Mouse (Mus musculus) kidney, postnatal 0 days (tissue): ENCODE results near the gene Mrfap1. TPM values are rescaled to one million over a fixed set of nuclear protein-coding genes. Genes with fewer than 3 reads are reported as not detected.
A peak's percentile ranks its signal among the peaks of the same experiment; 100 is the strongest.

Source experiments
- ATAC-seq: fragments of 200-750 bp; cut with Nextera tagmentation; replicated peaks from 2 replicates; pipeline ENCODE4 v1.8.0; 2017; ENCODE audit warnings: low read depth, moderate number of reproducible peaks, moderate TSS enrichment, moderate library complexity; ENCODE audit not compliant: low FRiP score
- DNase-seq: peaks from one replicate; pipeline ENCODE4 v3.0.0-alpha.2; 2016; ENCODE audit warnings: low spot score
- H3K27ac ChIP-seq: fragments of 300-500 bp; sonication (generic); 2 replicates; pipeline ENCODE4 v1.5.1; 2014; ENCODE audit warnings: mild to moderate bottlenecking
- H3K27me3 ChIP-seq: fragments of 300-500 bp; sonication (generic); 2 replicates; pipeline ENCODE4 v1.6.1; 2014; ENCODE audit warnings: low read length, mixed read lengths; ENCODE audit not compliant: insufficient read depth
- H3K36me3 ChIP-seq: fragments of 300-500 bp; sonication (generic); 2 replicates; pipeline ENCODE4 v1.6.1; 2014; ENCODE audit warnings: low read length, mixed read lengths; ENCODE audit not compliant: insufficient read depth
- H3K4me1 ChIP-seq: fragments of 300-500 bp; sonication (generic); replicated peaks from 2 replicates; pipeline ENCODE4 v1.6.1; 2014; ENCODE audit warnings: antibody characterized with exemption, low read length, mixed read lengths; ENCODE audit not compliant: insufficient read depth
- H3K4me2 ChIP-seq: fragments of 300-500 bp; sonication (generic); 2 replicates; pipeline ENCODE4 v1.6.1; 2014; ENCODE audit warnings: mild to moderate bottlenecking, low read length, moderate library complexity, mixed read lengths
- H3K4me3 ChIP-seq: fragments of 300-500 bp; sonication (generic); replicated peaks from 2 replicates; pipeline ENCODE4 v1.5.1; 2014; ENCODE audit warnings: low read depth, low read length
- H3K9ac ChIP-seq: fragments of 300-500 bp; sonication (generic); 2 replicates; pipeline ENCODE4 v1.6.1; 2014; ENCODE audit warnings: low read depth, low read length
- H3K9me3 ChIP-seq: fragments of 300-500 bp; sonication (generic); replicated peaks from 2 replicates; pipeline ENCODE4 v1.6.1; 2016; ENCODE audit warnings: low read length, inconsistent platforms, mixed read lengths
- CTCF ChIP-seq: IDR thresholded peaks from 2 replicates; pipeline ENCODE4 v1.5.1; 2016; ENCODE audit warnings: antibody characterized with exemption, low read depth, mild to moderate bottlenecking, moderate library complexity
- WGBS: fragments of 180-500 bp; shearing (Covaris S2); extraction: QIAGEN DNeasy Blood & Tissue Kit; methylation state at CpG from one replicate; pipeline ENCODE4 v1.1.7; 2014; 5-methylcytosine and 5-hydroxymethylcytosine counted together
- polyA plus RNA-seq: library from polyadenylated mRNA; unstranded; fragments of >200 nt; fragmentation: Nextera tagmentation; extraction: Ambion mirVana; gene quantifications from 2 replicates; pipeline ENCODE4 v1.2.1, GENCODE M21; 2015

The Mrfap1 gene
- polyA plus RNA-seq, 1 experiment from 2014 or later, result 542 TPM

DNA sequence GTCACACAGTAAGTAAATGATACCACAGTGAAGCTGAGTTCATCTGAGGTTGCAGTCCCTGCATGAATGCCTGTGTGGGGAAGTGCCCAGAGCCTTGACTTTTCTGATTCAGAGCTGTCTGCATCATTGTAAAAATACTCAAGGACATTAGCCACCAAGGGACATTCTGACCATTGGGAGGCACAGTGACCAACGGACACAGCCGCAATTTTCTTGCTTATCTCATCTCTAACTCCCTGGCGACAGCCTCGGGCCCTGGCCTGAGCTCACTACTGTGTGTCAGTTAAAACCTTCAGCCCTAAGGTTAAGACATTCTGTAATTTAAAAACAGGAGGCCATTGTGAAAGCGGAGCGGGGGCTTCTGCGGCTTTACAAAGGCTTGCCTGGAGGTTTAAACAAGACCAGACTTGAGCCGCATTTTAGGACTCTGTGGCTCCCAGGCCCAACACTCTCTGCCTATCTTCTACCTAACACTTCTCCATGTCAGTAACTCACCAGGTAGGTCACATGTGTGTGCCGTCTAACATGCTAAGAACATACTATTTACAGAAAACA, 20.5 kb downstream of the Mrfap1 start:
- 42% methylated on average over 9 of the region's 9 CpGs for WGBS
- ATAC-seq (no peak), DNase-seq (no peak)
- no peak overlapping the region for H3K9ac ChIP-seq
- no peaks in the 10 kb centered on the region for H3K27me3 ChIP-seq
- no peaks in the 10 kb centered on the region for H3K9me3 ChIP-seq
- H3K4me3 ChIP-seq, result no peak overlapping the region
- H3K27ac ChIP-seq, result no peak overlapping the region
- H3K36me3 ChIP-seq, result no peaks in the 10 kb centered on the region
- TF ChIP-seq CTCF, result no peak
- H3K4me1 ChIP-seq, result no peaks in the 10 kb centered on the region
- H3K4me2 ChIP-seq, result no peak overlapping the region

DNA sequence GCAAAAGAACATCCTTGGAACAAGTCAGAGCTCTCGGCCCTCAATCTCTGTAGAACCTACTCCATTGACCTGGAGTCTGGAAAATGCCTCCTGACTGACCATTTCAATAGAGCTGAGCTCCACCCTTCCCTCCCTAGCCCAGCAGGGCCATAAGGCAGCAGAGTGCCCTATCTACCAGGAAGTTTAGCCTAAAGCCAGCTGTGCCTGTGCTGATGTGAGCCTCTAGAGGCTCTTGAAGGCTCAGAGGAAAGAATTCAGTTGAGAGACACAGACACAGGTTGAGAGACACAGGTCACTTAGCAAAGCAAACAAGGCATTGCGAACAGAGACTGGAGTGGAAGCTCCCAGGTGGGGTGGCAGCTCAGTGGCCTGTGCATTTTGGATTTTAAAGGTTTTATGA, 21.3 kb downstream of the Mrfap1 start:
- Histone ChIP-seq H3K36me3 (no peaks in the 10 kb centered on the region), H3K4me3 (no peak overlapping the region)

DNA sequence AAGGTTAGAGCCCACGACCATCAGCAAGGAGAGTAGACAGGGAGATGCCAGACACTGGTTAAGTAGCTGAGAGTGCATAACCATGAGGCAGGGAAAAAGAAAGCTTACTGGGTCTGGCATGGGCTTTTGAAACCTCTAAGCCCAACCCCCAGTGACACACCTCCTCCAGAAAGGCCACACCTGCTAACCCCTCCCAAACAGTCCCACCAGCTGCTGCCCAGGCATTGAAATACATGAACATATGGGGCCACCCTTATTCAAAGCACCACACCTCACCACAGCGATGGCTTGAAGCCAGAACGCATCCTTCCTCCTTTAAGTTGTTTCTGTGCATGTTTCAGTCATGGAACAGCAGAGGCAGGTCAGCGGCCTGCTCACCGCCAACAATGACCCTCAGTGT, 24.0 kb downstream of the Mrfap1 start:
- no peaks in the 10 kb centered on the region for H3K36me3 ChIP-seq
- TF ChIP-seq CTCF, result no peak
- H3K27me3 ChIP-seq, result no peaks in the 10 kb centered on the region
- H3K9ac ChIP-seq, result no peak overlapping the region
- H3K4me3 ChIP-seq, result no peak overlapping the region
- ATAC-seq (no peak), DNase-seq (no peak)
- H3K4me2 ChIP-seq, result no peak overlapping the region
- no peaks in the 10 kb centered on the region for H3K4me1 ChIP-seq
- 70% methylated on average over 5 of the region's 5 CpGs for WGBS
- no peaks in the 10 kb centered on the region for H3K9me3 ChIP-seq
- H3K27ac ChIP-seq, result no peak overlapping the region

More for the DNA sequence above, 21.3 kb downstream of the Mrfap1 start:
- ATAC-seq (no peak), DNase-seq (no peak)
- no peak overlapping the region for H3K4me2 ChIP-seq
- H3K9ac ChIP-seq, result no peak overlapping the region
- 67% methylated on average over 2 of the region's 2 CpGs for WGBS
- H3K27ac ChIP-seq, result no peak overlapping the region
- no peak for TF ChIP-seq CTCF
- H3K27me3 ChIP-seq, result no peaks in the 10 kb centered on the region
- H3K4me1 ChIP-seq, result no peaks in the 10 kb centered on the region
- no peaks in the 10 kb centered on the region for H3K9me3 ChIP-seq

DNA sequence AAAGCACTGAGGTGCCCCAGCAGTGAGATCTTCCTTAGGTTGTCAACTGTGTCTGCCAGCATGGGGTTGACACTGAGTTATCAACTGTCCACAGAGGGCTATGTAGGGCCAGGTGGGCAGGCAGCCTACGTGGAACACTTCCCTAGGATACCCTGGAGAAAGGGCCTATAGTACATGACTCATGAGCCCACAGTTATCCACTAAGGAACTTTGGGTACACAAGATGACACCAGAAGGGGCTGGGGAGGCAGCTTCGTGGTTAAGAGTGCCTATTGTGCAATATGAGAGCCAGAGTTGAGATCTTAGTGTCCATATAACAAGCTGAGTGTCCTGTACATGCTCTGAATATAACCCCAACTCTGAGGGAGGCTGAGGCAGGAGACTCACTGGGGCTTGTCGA, 27.0 kb downstream of the Mrfap1 start:
- 67% methylated on average over 3 of the region's 3 CpGs for WGBS
- no peaks in the 10 kb centered on the region for H3K36me3 ChIP-seq
- H3K4me2 ChIP-seq, result no peak overlapping the region
- ATAC-seq (no peak), DNase-seq (no peak)
- no peaks in the 10 kb centered on the region for H3K9me3 ChIP-seq
- no peak overlapping the region for H3K4me3 ChIP-seq
- H3K9ac ChIP-seq, result no peak overlapping the region
- no peaks in the 10 kb centered on the region for H3K4me1 ChIP-seq
- TF ChIP-seq CTCF, result no peak
- no peaks in the 10 kb centered on the region for H3K27me3 ChIP-seq
- H3K27ac ChIP-seq, result no peak overlapping the region

DNA sequence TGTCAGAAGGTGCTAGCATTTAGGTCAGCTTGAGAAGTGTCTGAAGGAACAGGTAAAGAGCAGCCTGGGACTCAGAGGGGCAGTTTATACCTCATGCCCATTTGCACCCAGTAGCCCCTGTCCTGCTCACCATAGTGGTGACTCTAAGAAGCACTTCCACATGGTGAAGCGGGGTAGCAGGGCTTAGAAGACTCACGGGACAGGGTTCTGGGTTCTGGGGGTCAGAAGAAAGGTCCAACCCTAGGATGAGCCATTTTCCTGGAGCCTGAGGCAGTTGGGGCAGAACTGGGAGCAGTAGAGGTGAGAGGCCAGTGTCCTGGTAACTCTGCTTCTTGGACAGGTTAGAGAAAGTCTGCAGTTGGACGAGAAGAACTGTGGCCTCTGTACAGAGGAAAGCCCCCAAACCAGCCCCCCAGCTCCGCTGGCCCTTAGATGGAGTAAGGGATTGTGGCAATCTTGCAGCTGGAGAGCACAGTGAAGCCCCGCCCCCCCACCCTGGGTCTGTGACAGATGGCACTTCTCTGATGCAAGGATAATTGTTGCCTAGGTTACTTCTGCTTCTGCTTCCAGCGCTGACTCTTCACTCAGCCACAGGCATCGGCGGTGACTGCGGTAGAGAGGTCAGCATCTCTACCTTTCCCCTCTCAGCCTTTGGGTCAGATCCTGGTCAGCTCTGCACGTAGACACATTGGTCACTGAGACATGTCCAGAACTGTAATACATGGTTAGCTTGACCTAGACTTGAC, 29.4 kb downstream of the Mrfap1 start:
- H3K4me1 ChIP-seq, result no peaks in the 10 kb centered on the region
- H3K4me3 ChIP-seq, result no peak overlapping the region
- 32% methylated on average over 9 of the region's 10 CpGs for whole genome bisulfite sequencing
- peak; percentile 34 for DNase-seq
- no peak for ATAC-seq
- no peaks in the 10 kb centered on the region for H3K9me3 ChIP-seq
- no peak overlapping the region for H3K4me2 ChIP-seq
- TF ChIP-seq CTCF, result no peak
- no peaks in the 10 kb centered on the region for H3K27me3 ChIP-seq
- no peaks in the 10 kb centered on the region for H3K36me3 ChIP-seq
- no peak overlapping the region for H3K9ac ChIP-seq
- H3K27ac ChIP-seq, result no peak overlapping the region

DNA sequence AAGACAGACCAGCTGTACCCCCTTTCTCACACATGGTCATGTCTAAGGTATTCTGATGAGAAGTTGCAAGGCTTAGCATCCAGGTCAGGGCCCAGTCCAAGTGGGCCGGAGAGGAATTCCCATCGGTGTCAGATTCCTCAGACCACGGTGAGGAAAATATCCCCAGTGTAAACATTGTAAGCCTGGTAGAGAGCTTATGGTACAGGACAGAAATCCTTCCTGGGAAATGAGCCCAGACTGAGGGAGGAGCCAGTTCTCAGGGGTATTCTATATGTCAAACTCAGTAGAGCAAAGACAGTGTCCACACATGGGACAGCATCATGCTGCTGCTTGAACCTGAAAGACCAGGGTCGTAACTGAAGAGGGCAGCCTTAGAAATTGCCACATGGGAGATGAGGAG, 36.7 kb downstream of the Mrfap1 start:
- no peak for TF ChIP-seq CTCF
- Histone ChIP-seq H3K4me1 (no peaks in the 10 kb centered on the region), H3K4me2 (no peak overlapping the region), H3K27ac (no peak overlapping the region), H3K9ac (no peak overlapping the region), H3K4me3 (no peak overlapping the region), H3K9me3 (no peaks in the 10 kb centered on the region), H3K36me3 (no peaks in the 10 kb centered on the region), H3K27me3 (no peaks in the 10 kb centered on the region)
- WGBS, result 26% methylated on average over 4 of the region's 4 CpGs
- DNase-seq (no peak), ATAC-seq (0 out of 2 replicates have a peak, but pooled peaks have one; percentile 21)
